ENCODE assay signal across 8 mouse cellular contexts in genomic region chr11:120580871-120581331, GRCm38 (mm10). TPM values are rescaled to one million over a fixed set of nuclear protein-coding genes. Genes with fewer than 3 reads are reported as not detected.
DNase-seq lines count a peak whose midpoint lies in the region; ATAC-seq and TF ChIP-seq lines count a peak whose summit lies in the region.

No protein-coding gene starts in this region.

- H3K27me3 ChIP-seq in heart, postnatal 0 days (ENCODE audit: control insufficient read depth, insufficient read depth, low read length) = no peaks in the 10 kb centered on the region

- peaks cover 33% of the 10 kb centered on the region for H3K79me2 ChIP-seq in macrophage (ENCODE audit: inconsistent target)

- no peaks in the 10 kb centered on the region for H3K9me3 ChIP-seq in ES-E14 (ENCODE audit: control insufficient read depth, insufficient read depth, low read depth, low read length)
- H3K9me3 ChIP-seq in heart, postnatal 0 days (replicated peaks; ENCODE audit: control insufficient read depth, low read length) = no peaks in the 10 kb centered on the region

- ATAC-seq in heart, postnatal 0 days (ENCODE audit: insufficient read depth, low read depth) = peak; percentile 61

- TF ChIP-seq EP300 in heart, postnatal 0 days (IDR thresholded peaks at IDR 0.05; ENCODE audit: low read depth) = no peak

- peaks cover 3 to 21% of the 10 kb centered on the region in 2 experiments for H3K4me1 ChIP-seq in ES-E14 (ENCODE audit: control insufficient read depth in 2 of 2, insufficient read depth in 2 of 2, low read length in 2 of 2, poor library complexity in 1 of 2)
- H3K4me1 ChIP-seq in heart, postnatal 0 days (ENCODE audit: control insufficient read depth, insufficient read depth) = peaks cover 22% of the 10 kb centered on the region

- H3K36me3 ChIP-seq in ES-E14 (ENCODE audit: control insufficient read depth, insufficient read depth, low read length, poor library complexity, severe bottlenecking) (peaks cover 30% of the 10 kb centered on the region), macrophage (ENCODE audit: inconsistent target) (peaks cover 19% of the 10 kb centered on the region)
- H3K36me3 ChIP-seq in heart, postnatal 0 days (replicated peaks; ENCODE audit: control insufficient read depth, insufficient read depth, low read length) = peaks cover 41% of the 10 kb centered on the region

- H3K27ac ChIP-seq in ES-E14 (ENCODE audit: insufficient read depth, low read depth, low read length, poor library complexity, severe bottlenecking) = peak overlapping the region; percentile 98
- peak overlapping the region; percentile 91 for H3K27ac ChIP-seq in heart, postnatal 0 days (ENCODE audit: low read depth)
- peak overlapping the region; percentile 91 for H3K27ac ChIP-seq in macrophage

- H3K4me3 ChIP-seq in ES-E14 (ENCODE audit: insufficient read depth in 1 of 2, low read depth in 1 of 2, low read length in 2 of 2, poor library complexity in 1 of 2, severe bottlenecking in 1 of 2) (peak overlapping the region; percentile 88 to 89), macrophage (ENCODE audit: inconsistent target) (peak overlapping the region; percentile 89)
- H3K4me3 ChIP-seq in heart, postnatal 0 days (ENCODE audit: low read depth, low read length) = peak overlapping the region; percentile 69

- WGBS in heart, postnatal 0 days = under 1% methylated on average over 27 of the region's 44 CpGs
- WGBS in macrophage (ENCODE audit: missing documents) = under 1% methylated on average over 40 of the region's 44 CpGs

- peak; percentile 66 for DNase-seq in 3134 (ENCODE audit: extremely low read depth, insufficient read length, low spot score)
- no peak for DNase-seq in ES-E14 (ENCODE audit: low read depth, low spot score)
- DNase-seq in embryo, embryonic 9.5 days (ENCODE audit: extremely low spot score) = peak; percentile 44
- DNase-seq in heart, postnatal 0 days (ENCODE audit: low spot score) = no peak
- DNase-seq in kidney, postnatal 4 days = peak; percentile 56 to 69
- peak; percentile 43 to 63 for DNase-seq in spleen, adult 18-20 months
- no peak for DNase-seq in ovary, postnatal 14 days (ENCODE audit: low spot score)

- no peak for TF ChIP-seq CTCF in heart, postnatal 0 days (IDR thresholded peaks at IDR 0.05; ENCODE audit: low read depth)

- peak overlapping the region; percentile 95 for H3K9ac ChIP-seq in ES-E14 (ENCODE audit: insufficient read depth, low read depth, low read length, poor library complexity, severe bottlenecking)
- peak overlapping the region; percentile 88 for H3K9ac ChIP-seq in heart, postnatal 0 days (replicated peaks; ENCODE audit: low read depth, low read length)

- in situ Hi-C loops in ES-E14 (cut with MboI; ENCODE audit: low sequenced_read_pairs in 2 of 2, unreplicated experiment in 2 of 2) = no loop called here

- peak overlapping the region; percentile 90 for H3K4me2 ChIP-seq in heart, postnatal 0 days (ENCODE audit: low read depth, low read length)

TF ChIP-seq in ES-E14, 5 proteins besides CTCF, POLR2A, EP300 and RAD21:
- no peak for TF ChIP-seq CHD2 (IDR thresholded peaks at IDR 0.05; ENCODE audit: low read depth, low read length)
- TF ChIP-seq ZC3H11A (IDR thresholded peaks at IDR 0.05; ENCODE audit: borderline replicate concordance, low read depth, low read length) = no peak
- TF ChIP-seq MAFK (IDR thresholded peaks at IDR 0.05; ENCODE audit: insufficient read depth, low read depth, low read length) = no peak
- no peak for TF ChIP-seq ZNF384 (IDR thresholded peaks at IDR 0.05; ENCODE audit: low read depth, low read length)
- no peak for TF ChIP-seq HCFC1 (IDR thresholded peaks at IDR 0.05; ENCODE audit: borderline replicate concordance, insufficient read depth, low read length)

RNA-seq across cellular contexts. Expression of gene Arhgdia, which starts 0.5 kb away (rescaled TPM):
- total RNA-seq in ES-E14 (2012; rRNA removed) = 161 and 253 TPM in 2 replicates
- 204 and 231 TPM in 2 replicates for total RNA-seq in heart, postnatal 0 days (2014; rRNA removed; ENCODE audit: low replicate concordance)
- 239 and 245 TPM in 2 replicates for polyA plus RNA-seq in heart, postnatal 0 days (2015; fragmentation: Nextera tagmentation; extraction: Ambion mirVana)
- 100 to 1,000 TPM in 8 of 26 experiments, 10 to 100 TPM in 18; 55.0 to 130 (median 89.0) TPM for total RNA-seq in macrophage (2018; cell fraction: chromatin; rRNA removed)
- total RNA-seq in macrophage (2018; cell fraction: cytosol; rRNA removed) = 100 to 1,000 TPM; 680 to 898 (median 773) TPM
- total RNA-seq in macrophage (2018; cell fraction: nucleus; rRNA removed) = 100 to 1,000 TPM; 152 to 391 (median 260) TPM
- polyA plus RNA-seq in macrophage (2018) = 662 to 966 TPM (median 875 TPM) in 3 replicates

RNA-seq across cellular contexts. Expression of gene P4hb, which starts 7.8 kb away (rescaled TPM):
- 904 and 977 TPM in 2 replicates for total RNA-seq in ES-E14 (2012; rRNA removed)
- 232 and 241 TPM in 2 replicates for total RNA-seq in heart, postnatal 0 days (2014; rRNA removed; ENCODE audit: low replicate concordance)
- 261 and 268 TPM in 2 replicates for polyA plus RNA-seq in heart, postnatal 0 days (2015; fragmentation: Nextera tagmentation; extraction: Ambion mirVana)
- 100 to 1,000 TPM in 1 of 26 experiments, 10 to 100 TPM in 25; 12.4 to 109 (median 29.4) TPM for total RNA-seq in macrophage (2018; cell fraction: chromatin; rRNA removed)
- 100 to 1,000 TPM; 202 to 385 (median 291) TPM for total RNA-seq in macrophage (2018; cell fraction: cytosol; rRNA removed)
- total RNA-seq in macrophage (2018; cell fraction: nucleus; rRNA removed) = 100 to 1,000 TPM in 25 of 26 experiments, 10 to 100 TPM in 1; 71.0 to 409 (median 244) TPM
- 294 to 442 TPM (median 388 TPM) in 3 replicates for polyA plus RNA-seq in macrophage (2018)

RNA-seq across cellular contexts. Expression of gene Alyref, which starts 17.3 kb away (rescaled TPM):
- total RNA-seq in ES-E14 (2012; rRNA removed) = 300 and 397 TPM in 2 replicates
- total RNA-seq in heart, postnatal 0 days (2014; rRNA removed; ENCODE audit: low replicate concordance) = 104 and 132 TPM in 2 replicates
- polyA plus RNA-seq in heart, postnatal 0 days (2015; fragmentation: Nextera tagmentation; extraction: Ambion mirVana) = 147 and 155 TPM in 2 replicates
- 10 to 100 TPM; 13.2 to 43.2 (median 30.6) TPM for total RNA-seq in macrophage (2018; cell fraction: chromatin; rRNA removed)
- total RNA-seq in macrophage (2018; cell fraction: cytosol; rRNA removed) = 10 to 100 TPM; 27.2 to 48.1 (median 35.9) TPM
- 10 to 100 TPM; 17.9 to 63.8 (median 26.1) TPM for total RNA-seq in macrophage (2018; cell fraction: nucleus; rRNA removed)
- polyA plus RNA-seq in macrophage (2018) = 34.3 to 88.6 TPM (median 41.5 TPM) in 3 replicates

RNA-seq across cellular contexts. Expression of gene Anapc11, which starts 17.3 kb away (rescaled TPM):
- 87.4 and 98.4 TPM in 2 replicates for total RNA-seq in ES-E14 (2012; rRNA removed)
- 41.1 and 43.4 TPM in 2 replicates for total RNA-seq in heart, postnatal 0 days (2014; rRNA removed; ENCODE audit: low replicate concordance)
- 163 and 185 TPM in 2 replicates for polyA plus RNA-seq in heart, postnatal 0 days (2015; fragmentation: Nextera tagmentation; extraction: Ambion mirVana)
- total RNA-seq in macrophage (2018; cell fraction: chromatin; rRNA removed) = 10 to 100 TPM in 25 of 26 experiments, 1 to 10 TPM in 1; 9.6 to 58.0 (median 26.1) TPM
- total RNA-seq in macrophage (2018; cell fraction: cytosol; rRNA removed) = 10 to 100 TPM; 51.9 to 93.5 (median 62.1) TPM
- total RNA-seq in macrophage (2018; cell fraction: nucleus; rRNA removed) = 10 to 100 TPM; 17.5 to 48.1 (median 26.5) TPM
- polyA plus RNA-seq in macrophage (2018) = 40.4 to 78.6 TPM (median 76.2 TPM) in 3 replicates

RNA-seq across cellular contexts. Expression of gene Npb, which starts 27.4 kb away (rescaled TPM):
- 0.69 and 0.94 TPM in 2 replicates for total RNA-seq in ES-E14 (2012; rRNA removed)
- total RNA-seq in heart, postnatal 0 days (2014; rRNA removed; ENCODE audit: low replicate concordance) = 25.1 TPM in 1 of 2 replicates, not detected in the other
- 9.9 and 11.8 TPM in 2 replicates for polyA plus RNA-seq in heart, postnatal 0 days (2015; fragmentation: Nextera tagmentation; extraction: Ambion mirVana)
- 1 to 10 TPM in 2 of 26 experiments, not detected in 24; 2.0 to 2.4 TPM for total RNA-seq in macrophage (2018; cell fraction: chromatin; rRNA removed)
- not detected for total RNA-seq in macrophage (2018; cell fraction: cytosol; rRNA removed)
- not detected for total RNA-seq in macrophage (2018; cell fraction: nucleus; rRNA removed)
- not detected in 3 replicates for polyA plus RNA-seq in macrophage (2018)

Comparison
In these comparisons a context has a peak if more than half of its experiments do, and no peak if none do; other contexts are left out.
1. DNase-seq: peak in 3134 (single experiment), embryo, embryonic 9.5 days (single experiment), kidney, postnatal 4 days (2 of 2) and spleen, adult 18-20 months (2 of 2); none in ES-E14 (single experiment), heart, postnatal 0 days (single experiment) and ovary, postnatal 14 days (single experiment).
2. Peak in every context shown above with its lines, with median percentiles within 50 percentile points of each other: H3K27ac ChIP-seq and H3K4me3 ChIP-seq.